Mouse (Mus musculus): Measurements from ENCODE around the gene Gtf2b.

The Gtf2b gene

GRCm38 (mm10) chr3:142817506-142817905 lies 52.7 kb downstream of the Gtf2b start:
- no peak for DNase-seq

GRCm38 (mm10) chr3:142823606-142824005 lies 58.8 kb downstream of the Gtf2b start:
- no peak for DNase-seq

- no peak for DNase-seq
Measured at GRCm38 (mm10) chr3:142826449-142827146, 61.8 kb downstream of the Gtf2b start.

GRCm38 (mm10) chr3:142832910-142833309 lies 68.1 kb downstream of the Gtf2b start:
- DNase-seq = no peak

All from lung, postnatal 14 days (tissue).